Mouse (Mus musculus): ENCODE measurements around the gene Fat4.

- no peak for TF ChIP-seq CTCF (IDR thresholded peaks at IDR 0.05; ENCODE audit: low read depth, low read length)
- TF ChIP-seq POLR2A (IDR thresholded peaks at IDR 0.05; ENCODE audit: borderline replicate concordance, low read depth, low read length): no peak
Observed at GRCm38 (mm10) chr3:38947706-38948105, 61.0 kb downstream of the Fat4 start.

All from bone marrow macrophage, adult 2 months (primary cell).